Mouse (Mus musculus) megakaryocyte, embryonic 14.5 days (primary cell): ENCODE measurements at regions not wholly inside any gene's neighbourhood (a gene's known extent, or its start where the extent isn't known, plus 50 kb on each side); places are given as distances from the start of the nearest gene placed in this dataset.

Experiments
- FLI1 ChIP-seq: IDR thresholded peaks from 2 replicates; pipeline ENCODE4 v1.6.1; 2012; ENCODE audit warnings: low read length, inconsistent platforms, mixed read lengths
- GATA1 ChIP-seq: IDR thresholded peaks from 3 replicates; pipeline ENCODE4 v1.6.1; 2012; ENCODE audit warnings: mixed read lengths, low read length, inconsistent platforms, borderline replicate concordance

DNA sequence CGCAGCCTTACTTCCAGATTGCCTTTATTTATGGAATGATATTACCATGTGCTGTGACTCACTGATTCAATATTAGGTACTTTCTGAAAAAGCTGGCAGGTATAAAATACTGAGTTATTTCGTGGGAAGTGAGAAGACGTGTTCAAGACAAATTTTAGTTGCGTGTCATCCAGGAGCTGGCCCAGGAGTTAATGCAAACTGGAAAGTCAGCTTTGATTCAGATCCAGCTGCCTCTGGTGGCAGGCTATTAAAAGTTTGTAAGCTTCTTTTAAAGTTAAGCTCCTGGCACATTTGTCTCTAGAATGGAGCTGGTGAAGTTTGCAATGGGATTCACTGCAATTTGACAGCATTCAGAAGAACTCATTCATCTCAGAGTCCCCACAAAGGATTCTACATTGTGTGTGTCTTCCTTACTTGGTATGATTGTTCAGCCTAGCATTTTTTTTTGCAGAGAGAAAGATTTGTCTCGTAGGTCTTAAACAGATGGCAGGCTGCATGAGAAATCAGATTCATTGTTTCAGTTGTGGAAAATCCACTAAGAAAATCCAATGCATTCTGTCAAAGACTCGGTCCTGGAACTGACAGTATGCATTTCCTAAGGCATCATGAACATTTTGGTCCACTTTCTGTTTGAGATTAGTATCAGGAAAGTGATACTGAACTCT lies 599.1 kb downstream of the Gm19410 start:
- TF ChIP-seq FLI1 (no peak), GATA1 (no peak)
